Mouse (Mus musculus) midbrain, embryonic 10.5 days (tissue): Measurements from ENCODE around the gene Htr6. TPM values are rescaled to one million over a fixed set of nuclear protein-coding genes. Genes with fewer than 3 reads are reported as not detected.
A peak's percentile ranks its signal among the peaks of the same experiment; 100 is the strongest.

ENCODE experiments used
- DNase-seq: peaks from one replicate; pipeline ENCODE4 v3.0.0-alpha.2; 2017; ENCODE audit warnings: low spot score
- H3K27ac ChIP-seq: fragments of 300-500 bp; sonication (generic); replicated peaks from 2 replicates; pipeline ENCODE4 v1.5.1; 2016; ENCODE audit warnings: mild to moderate bottlenecking
- H3K27me3 ChIP-seq: fragments of 300-500 bp; sonication (generic); 2 replicates; pipeline ENCODE4 v1.6.1; 2016; ENCODE audit warnings: low read depth, mild to moderate bottlenecking; ENCODE audit not compliant: poor library complexity, severe bottlenecking
- H3K36me3 ChIP-seq: fragments of 300-500 bp; sonication (generic); 2 replicates; pipeline ENCODE4 v1.6.1; 2016; ENCODE audit warnings: mild to moderate bottlenecking, moderate library complexity
- H3K4me1 ChIP-seq: fragments of 300-500 bp; sonication (generic); 2 replicates; pipeline ENCODE4 v1.6.1; 2016
- H3K4me3 ChIP-seq: fragments of 300-500 bp; sonication (generic); 2 replicates; pipeline ENCODE4 v1.5.1; 2016; ENCODE audit warnings: mild to moderate bottlenecking, moderate library complexity
- H3K9me3 ChIP-seq: fragments of 300-500 bp; sonication (generic); replicated peaks from 2 replicates; pipeline ENCODE4 v1.6.1; 2016; ENCODE audit warnings: mild to moderate bottlenecking
- WGBS: fragments of 180-500 bp; shearing (Covaris S2); methylation state at CpG from one replicate; pipeline ENCODE4 v1.1.7; 2016; 5-methylcytosine and 5-hydroxymethylcytosine counted together
- polyA plus RNA-seq: library from polyadenylated mRNA; unstranded; fragments of >200 nt; fragmentation: Nextera tagmentation; extraction: Ambion mirVana; gene quantifications from 2 replicates; pipeline ENCODE4 v1.2.1, GENCODE M21; 2016

The Htr6 gene
- polyA plus RNA-seq, 1 experiment from 2014 or later = not detected

GRCm38 (mm10) chr4:139055744-139056143 lies 19.6 kb downstream of the Htr6 start:
- Histone ChIP-seq H3K27ac (no peak overlapping the region), H3K4me3 (no peak overlapping the region), H3K4me1 (no peaks in the 10 kb centered on the region), H3K36me3 (no peaks in the 10 kb centered on the region), H3K27me3 (no peaks in the 10 kb centered on the region), H3K9me3 (no peaks in the 10 kb centered on the region)
- no peak for DNase-seq
- WGBS = 83% methylated on average over 3 of the region's 3 CpGs

- Histone ChIP-seq H3K27me3 (no peaks in the 10 kb centered on the region), H3K36me3 (no peaks in the 10 kb centered on the region), H3K27ac (no peak overlapping the region), H3K9me3 (no peaks in the 10 kb centered on the region), H3K4me1 (no peaks in the 10 kb centered on the region), H3K4me3 (no peak overlapping the region)
- 85% methylated on average over 4 of the region's 4 CpGs for WGBS
- no peak for DNase-seq
Observed at GRCm38 (mm10) chr4:139055336-139055735, 20.0 kb downstream of the Htr6 start.

GRCm38 (mm10) chr4:139054300-139054923 lies 21.0 kb downstream of the Htr6 start:
- Histone ChIP-seq H3K36me3 (no peaks in the 10 kb centered on the region), H3K27ac (no peak overlapping the region), H3K9me3 (no peaks in the 10 kb centered on the region), H3K27me3 (no peaks in the 10 kb centered on the region), H3K4me1 (no peaks in the 10 kb centered on the region), H3K4me3 (no peak overlapping the region)
- no peak for DNase-seq
- 50% methylated on average over 9 of the region's 9 CpGs for WGBS

GRCm38 (mm10) chr4:139053391-139053790 lies 22.0 kb downstream of the Htr6 start:
- Histone ChIP-seq H3K9me3 (no peaks in the 10 kb centered on the region), H3K4me1 (no peaks in the 10 kb centered on the region), H3K36me3 (no peaks in the 10 kb centered on the region), H3K4me3 (no peak overlapping the region), H3K27me3 (no peaks in the 10 kb centered on the region), H3K27ac (no peak overlapping the region)
- DNase-seq = no peak
- 68% methylated on average over 5 of the region's 5 CpGs for WGBS

- Histone ChIP-seq H3K27ac (no peak overlapping the region), H3K27me3 (no peaks in the 10 kb centered on the region), H3K9me3 (no peaks in the 10 kb centered on the region), H3K4me1 (no peaks in the 10 kb centered on the region), H3K36me3 (no peaks in the 10 kb centered on the region), H3K4me3 (no peak overlapping the region)
- DNase-seq = no peak
- WGBS = 86% methylated on average over 7 of the region's 7 CpGs
Observed at GRCm38 (mm10) chr4:139052796-139053195, 22.6 kb downstream of the Htr6 start.

GRCm38 (mm10) chr4:139048518-139048917 lies 26.9 kb downstream of the Htr6 start:
- H3K36me3 ChIP-seq = no peaks in the 10 kb centered on the region
- DNase-seq = no peak
- no peak overlapping the region for H3K27ac ChIP-seq
- 0 out of 2 replicates have a peak, but pooled peaks cover 5% of the 10 kb centered on the region for H3K9me3 ChIP-seq
- WGBS = 83% methylated on average over 6 of the region's 6 CpGs
- H3K4me3 ChIP-seq = no peak overlapping the region
- no peaks in the 10 kb centered on the region for H3K27me3 ChIP-seq
- no peaks in the 10 kb centered on the region for H3K4me1 ChIP-seq

- Histone ChIP-seq H3K27ac (no peak overlapping the region), H3K4me1 (no peaks in the 10 kb centered on the region), H3K36me3 (no peaks in the 10 kb centered on the region), H3K27me3 (no peaks in the 10 kb centered on the region), H3K9me3 (0 out of 2 replicates have a peak, but pooled peaks cover 5% of the 10 kb centered on the region), H3K4me3 (no peak overlapping the region)
- no peak for DNase-seq
- 84% methylated on average over 5 of the region's 5 CpGs for whole genome bisulfite sequencing
Observed at GRCm38 (mm10) chr4:139046354-139046753, 29.0 kb downstream of the Htr6 start.

GRCm38 (mm10) chr4:139044566-139044965 lies 30.8 kb downstream of the Htr6 start:
- H3K4me1 ChIP-seq = peaks cover 13% of the 10 kb centered on the region
- no peaks in the 10 kb centered on the region for H3K36me3 ChIP-seq
- H3K27ac ChIP-seq = no peak overlapping the region
- no peak for DNase-seq
- H3K4me3 ChIP-seq = no peak overlapping the region
- H3K27me3 ChIP-seq = peaks cover 10% of the 10 kb centered on the region
- H3K9me3 ChIP-seq = 0 out of 2 replicates have a peak, but pooled peaks cover 5% of the 10 kb centered on the region
- WGBS = 90% methylated on average over 5 of the region's 5 CpGs

- no peak for DNase-seq
- no peaks in the 10 kb centered on the region for H3K36me3 ChIP-seq
- 87% methylated on average over 2 of the region's 2 CpGs for WGBS
- peaks cover 16% of the 10 kb centered on the region for H3K4me1 ChIP-seq
- peaks cover 15% of the 10 kb centered on the region for H3K27me3 ChIP-seq
- H3K4me3 ChIP-seq = no peak overlapping the region
- 0 out of 2 replicates have a peak, but pooled peaks cover 5% of the 10 kb centered on the region for H3K9me3 ChIP-seq
- no peak overlapping the region for H3K27ac ChIP-seq
Observed at GRCm38 (mm10) chr4:139043600-139043999, 31.8 kb downstream of the Htr6 start.

GRCm38 (mm10) chr4:139042611-139043010 lies 32.8 kb downstream of the Htr6 start:
- no peak overlapping the region for H3K27ac ChIP-seq
- DNase-seq = no peak
- H3K27me3 ChIP-seq = peaks cover 15% of the 10 kb centered on the region
- WGBS = 85% methylated on average over 5 of the region's 5 CpGs
- H3K9me3 ChIP-seq = 0 out of 2 replicates have a peak, but pooled peaks cover 5% of the 10 kb centered on the region
- no peak overlapping the region for H3K4me3 ChIP-seq
- H3K4me1 ChIP-seq = peaks cover 26% of the 10 kb centered on the region
- H3K36me3 ChIP-seq = no peaks in the 10 kb centered on the region

GRCm38 (mm10) chr4:139040084-139040839 lies 35.1 kb downstream of the Htr6 start:
- no peak for DNase-seq
- Histone ChIP-seq H3K27ac (no peak overlapping the region), H3K36me3 (no peaks in the 10 kb centered on the region), H3K9me3 (0 out of 2 replicates have a peak, but pooled peaks cover 5% of the 10 kb centered on the region), H3K27me3 (peaks cover 15% of the 10 kb centered on the region), H3K4me1 (peaks cover 29% of the 10 kb centered on the region), H3K4me3 (no peak overlapping the region)
- WGBS = 4% methylated on average over 10 of the region's 10 CpGs

GRCm38 (mm10) chr4:139037795-139038607 lies 37.4 kb downstream of the Htr6 start:
- 75% methylated on average over 17 of the region's 17 CpGs for WGBS
- H3K4me1 ChIP-seq = peaks cover 29% of the 10 kb centered on the region
- no peak overlapping the region for H3K4me3 ChIP-seq
- DNase-seq = no peak
- H3K27me3 ChIP-seq = peaks cover 15% of the 10 kb centered on the region
- no peaks in the 10 kb centered on the region for H3K9me3 ChIP-seq
- no peaks in the 10 kb centered on the region for H3K36me3 ChIP-seq
- H3K27ac ChIP-seq = peak overlapping the region; percentile 23; the same call in 1 of the 2 replicates
